Mouse (Mus musculus) T-helper 17 cell (primary cell): Measurements from ENCODE around the gene Snx11.
"Not testable (repeated sequence)": the region's sequence is repeated elsewhere in the genome, so short reads cannot be mapped to it uniquely, and the experiment has no call there.

Experiments
- in situ Hi-C, 2 experiments: fragments of 300-600 bp; cut with MboI, MseI; formaldehyde crosslinking; loops; 1 replicate in 1 of 2; 2 replicates in 1 of 2; pipeline ENCODE4 v1.15.1; 2025; ENCODE audit warnings: high pct_unique_total_duplicates in 2 of 2

Snx11 gene

DNA sequence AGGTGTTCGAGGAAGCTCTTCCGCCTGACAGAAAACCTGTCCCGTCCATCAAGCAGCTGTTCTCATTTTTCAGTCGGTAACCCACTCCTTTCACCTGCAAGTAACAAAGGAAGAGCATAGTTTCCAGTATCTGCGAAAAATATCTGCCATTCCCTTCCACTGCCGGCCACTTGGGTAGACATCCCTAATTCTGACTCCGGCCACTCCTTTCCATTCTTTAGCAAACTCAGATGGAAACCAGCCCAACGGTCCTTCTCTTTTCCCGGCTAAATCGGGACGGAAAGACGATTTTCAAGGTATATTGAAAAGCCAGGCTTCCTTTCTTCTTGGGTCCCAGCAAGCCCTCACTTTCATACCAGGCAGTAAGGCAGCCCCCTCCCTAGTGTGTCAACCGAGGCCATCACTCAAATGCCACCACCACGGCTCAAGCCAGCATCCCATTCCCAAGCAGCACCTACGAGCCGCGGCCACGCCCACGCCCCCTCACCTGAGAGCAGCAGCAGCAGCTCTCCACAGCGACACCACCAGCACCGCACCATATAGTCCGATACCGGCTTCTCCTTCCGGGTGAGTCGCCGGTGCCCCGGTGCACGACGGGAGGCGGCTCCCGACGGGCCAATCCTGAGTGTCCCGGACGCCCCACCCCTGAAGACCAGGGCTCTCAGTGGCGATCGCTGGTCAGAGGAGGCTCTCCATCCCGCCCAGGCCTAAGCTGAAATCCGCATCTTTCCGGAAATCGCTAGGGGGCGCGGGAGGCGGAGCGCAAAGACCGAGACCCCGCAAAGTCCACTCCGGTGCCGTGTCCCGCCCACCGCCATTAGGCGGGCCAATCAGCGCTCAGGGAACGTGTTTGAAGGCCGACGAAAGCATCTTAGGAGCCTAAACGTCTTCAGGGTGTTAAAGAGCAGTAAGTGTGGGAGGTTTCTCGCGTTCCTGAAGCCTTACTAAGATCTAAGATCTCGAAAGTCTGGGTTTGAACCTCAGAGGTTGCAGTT, at the start of gene Snx11:
Gene Snx11, minus strand, starts transcription at position 592 of the 995 bp plus-strand sequence.
- in situ Hi-C loops, result no loop called here

DNA sequence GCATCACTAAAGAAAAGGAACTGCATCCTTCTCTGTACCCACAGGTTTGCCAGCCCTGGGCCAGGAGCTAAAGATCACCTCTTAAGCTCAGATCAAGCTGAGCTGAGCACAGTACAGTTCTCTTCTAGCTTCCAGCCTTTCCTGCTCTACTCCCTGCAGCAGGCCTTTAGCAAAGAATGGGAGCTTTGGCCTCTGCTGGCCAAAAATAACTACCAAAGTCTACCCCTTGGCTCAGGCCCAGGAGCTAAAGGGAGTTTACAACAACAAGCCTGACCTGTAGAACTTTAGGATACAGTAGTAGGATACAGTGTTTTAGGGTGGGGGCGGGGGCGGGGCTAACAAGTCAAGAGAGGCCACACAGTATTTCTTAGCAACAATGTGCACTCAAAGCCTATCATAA, 49.1 kb upstream of the Snx11 start:
- in situ Hi-C loops, result loop anchor here in 1 of 2 experiments (25.0 kb wide), 1 partner anchor 1286 kb away; no protein-coding TSS in a partner anchor

DNA sequence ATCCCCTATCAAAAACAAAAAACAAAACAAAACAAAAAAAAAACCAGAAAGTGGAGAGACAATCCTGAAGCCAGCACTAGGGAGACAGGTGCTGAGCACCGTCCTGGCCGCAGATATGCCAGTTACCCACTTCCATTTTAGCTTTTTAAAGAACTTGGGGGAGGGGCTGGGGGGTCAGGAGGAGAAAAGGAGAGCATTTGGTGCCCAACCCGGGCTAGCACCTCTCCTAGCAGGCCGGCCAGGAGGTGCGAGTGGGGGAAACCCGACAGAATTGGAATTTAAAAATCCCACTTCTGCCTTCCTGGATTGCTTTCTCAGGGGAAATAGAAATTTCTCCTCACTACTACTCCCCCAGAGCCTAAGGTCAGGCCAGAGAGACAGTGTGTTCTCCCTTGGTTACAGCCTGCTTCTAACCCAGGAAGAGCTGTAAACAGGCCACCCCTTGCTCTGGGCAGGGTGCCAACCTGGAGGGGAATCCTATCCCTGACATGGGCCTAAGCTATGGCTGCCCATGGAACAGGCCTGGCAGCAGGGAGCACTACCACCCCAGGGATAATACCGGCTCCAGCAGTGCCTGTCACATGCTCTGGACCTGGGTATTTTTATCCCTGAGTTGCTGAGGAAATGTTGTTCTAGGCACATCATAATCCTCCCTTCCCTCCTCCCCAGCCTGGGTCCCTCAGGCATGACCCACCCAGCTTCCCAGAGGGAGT, 47.6 kb upstream of the Snx11 start:
- in situ Hi-C loops, result loop anchor here in 1 of 2 experiments (25.0 kb wide), 1 partner anchor 1287 kb away; no protein-coding TSS in a partner anchor

DNA sequence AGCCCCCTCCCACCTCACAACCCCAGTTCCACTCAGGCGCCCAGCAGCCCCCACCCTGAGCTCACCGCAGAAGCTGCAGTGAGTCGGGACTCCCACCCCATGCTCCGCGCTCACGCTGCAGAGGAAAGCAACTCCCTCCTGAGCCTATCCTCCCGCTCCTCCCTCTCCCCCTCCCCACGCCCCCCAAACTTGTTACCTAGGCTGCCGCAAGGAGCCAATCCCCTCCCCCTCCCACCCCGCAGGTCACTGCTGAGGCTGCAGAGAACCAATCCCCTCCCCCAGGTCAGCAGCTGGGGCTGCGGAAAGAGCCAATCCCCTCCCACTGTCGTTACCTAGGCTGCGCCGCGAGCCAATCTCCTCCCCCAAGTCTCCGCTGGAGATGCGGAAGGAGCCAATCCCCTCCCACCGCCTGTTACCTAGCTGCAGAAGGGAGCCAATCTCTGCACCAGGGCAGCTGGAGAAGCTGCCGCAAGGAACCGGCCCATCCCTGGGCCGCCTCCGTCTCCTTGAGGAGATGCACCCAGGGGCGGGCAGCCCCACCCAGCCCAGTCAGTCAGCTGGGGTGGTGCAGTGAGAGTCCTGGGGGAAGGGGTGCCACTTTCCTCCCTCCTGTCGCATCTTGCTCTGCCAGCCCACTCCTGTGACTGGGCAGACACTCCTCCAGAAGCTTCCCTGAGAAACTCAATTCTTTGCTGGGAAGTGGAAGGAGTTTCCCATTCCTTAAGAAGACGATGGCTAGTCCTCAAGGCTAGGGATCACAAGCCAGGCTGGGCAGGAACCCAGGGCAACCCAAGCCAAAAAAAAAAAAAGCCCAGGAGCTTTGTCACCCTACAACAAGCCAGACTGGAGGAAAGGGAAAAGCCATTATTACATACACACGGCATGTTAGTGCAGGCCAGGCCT, 46.8 kb upstream of the Snx11 start:
- in situ Hi-C loops, result no loop called here

DNA sequence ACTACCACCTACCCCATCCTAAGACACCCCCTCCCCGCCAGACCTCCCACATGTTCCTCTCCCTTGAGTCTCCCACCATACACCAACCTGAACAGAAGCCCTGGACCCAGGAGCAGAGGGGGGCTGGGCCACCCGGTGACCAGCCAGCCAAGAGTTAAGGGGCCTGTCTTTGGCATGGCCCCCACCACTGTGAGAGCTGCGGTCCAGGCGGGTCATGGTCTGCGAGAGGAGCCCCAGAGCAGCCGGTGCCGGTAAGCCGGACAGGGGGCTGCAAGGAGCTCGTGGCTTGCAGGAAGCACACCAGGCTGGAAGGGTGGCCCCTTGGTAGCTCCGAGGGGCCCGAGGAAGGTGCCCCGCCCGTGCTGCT, 46.1 kb upstream of the Snx11 start:
- in situ Hi-C loops, result no loop called here

DNA sequence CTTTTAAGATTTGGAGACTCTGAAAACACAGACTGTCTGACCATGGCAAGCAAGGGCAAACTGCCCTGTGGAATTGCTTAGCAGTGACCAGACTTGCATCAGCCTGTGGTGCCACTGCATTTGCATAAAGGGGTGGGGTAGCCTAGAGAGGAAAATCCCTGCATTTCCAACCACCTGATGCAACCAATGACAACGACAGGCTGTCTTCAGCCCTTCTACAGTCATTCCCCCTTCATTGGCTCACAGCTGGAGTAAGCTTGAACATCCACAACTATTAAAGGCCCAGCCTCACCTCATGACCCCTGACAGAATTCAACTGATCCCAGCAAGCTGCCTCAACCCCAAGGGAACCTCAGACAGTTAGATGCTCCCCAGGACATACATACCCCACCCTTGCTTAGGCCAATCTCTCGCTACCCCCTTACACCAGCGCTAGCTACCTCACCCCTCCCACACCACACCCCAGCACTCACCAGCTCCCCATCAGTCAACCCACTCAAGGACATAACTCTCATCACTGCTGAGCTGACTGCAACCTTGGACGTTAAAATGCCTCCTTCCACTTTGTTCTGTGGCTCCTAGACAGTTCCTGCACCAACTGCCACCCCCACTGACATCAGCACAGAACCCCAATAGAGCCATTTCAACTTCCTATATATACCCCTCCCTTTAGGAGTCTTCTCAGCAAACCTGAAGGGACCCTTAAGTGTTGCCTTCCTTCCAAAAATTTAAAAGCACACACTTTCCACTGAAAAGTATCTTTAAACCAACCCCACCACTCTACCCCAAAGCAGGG, 45.5 kb upstream of the Snx11 start:
- in situ Hi-C loops, result no loop called here

DNA sequence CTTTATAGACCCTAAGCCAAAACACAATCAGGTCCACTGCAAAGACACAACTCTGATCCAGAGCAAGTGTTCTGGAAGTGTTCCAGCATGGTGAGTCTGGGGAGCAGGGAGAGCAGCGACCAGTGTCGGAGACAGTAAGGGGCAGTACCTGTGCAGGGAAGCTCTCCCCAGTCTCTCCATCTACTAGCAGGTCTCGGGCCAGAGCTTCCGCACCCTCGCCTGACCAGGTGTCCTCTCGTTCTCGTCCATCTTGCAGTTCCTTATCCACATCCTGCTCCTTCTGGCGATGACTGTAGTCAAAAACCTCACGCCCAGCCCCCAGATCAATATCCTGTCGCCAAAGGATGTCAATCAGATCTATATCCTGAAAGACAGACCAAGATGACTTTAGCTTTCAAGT, 44.6 kb upstream of the Snx11 start:
- in situ Hi-C loops, result no loop called here

DNA sequence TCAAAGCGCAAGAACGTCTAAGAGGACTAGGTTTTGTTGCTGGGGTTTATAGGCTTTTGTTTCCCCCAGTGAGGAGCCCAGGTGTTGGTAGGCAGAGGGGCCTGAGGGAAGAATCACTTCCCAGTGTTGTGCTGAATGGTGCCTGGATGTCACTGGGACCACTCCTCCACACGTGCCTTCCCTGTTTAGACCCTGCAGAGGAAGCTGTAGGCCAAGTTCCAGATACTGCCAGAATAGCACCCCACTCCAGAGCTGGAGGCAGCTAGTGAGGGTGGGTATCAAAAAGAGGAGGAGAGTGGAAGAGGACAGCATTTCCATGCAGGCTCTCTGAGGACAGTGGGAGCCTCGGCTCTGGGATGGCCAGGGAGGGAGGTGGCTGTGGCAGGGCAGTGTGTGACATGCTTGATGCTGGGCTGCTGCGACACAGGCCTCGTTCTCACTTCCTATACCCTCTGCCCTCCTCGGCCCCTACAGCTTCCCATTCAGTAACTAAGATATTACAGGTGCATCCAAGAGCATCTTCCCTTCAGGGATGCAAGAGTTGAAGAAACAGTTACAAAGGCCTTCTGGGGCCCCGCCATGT, 40.9 kb upstream of the Snx11 start:
- in situ Hi-C loops, result no loop called here

DNA sequence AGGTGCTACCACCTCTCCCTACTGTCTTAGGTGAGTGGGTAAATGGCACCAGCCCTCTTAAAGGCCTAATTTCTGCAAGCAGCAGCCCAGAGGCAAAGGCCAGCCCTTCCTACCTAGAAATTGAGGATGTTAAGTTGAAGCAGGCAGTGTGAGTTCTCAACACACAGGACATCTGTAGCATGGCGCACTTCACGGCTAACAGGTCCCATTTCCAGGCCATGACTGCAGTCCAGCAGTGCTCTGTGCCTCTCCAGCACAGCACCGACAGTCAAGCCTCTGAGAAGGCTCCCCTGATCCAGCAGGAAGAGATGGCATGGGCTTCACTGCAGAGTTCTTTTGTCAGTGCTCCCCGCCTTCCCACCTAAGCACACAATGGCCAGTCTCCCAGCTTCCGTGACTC, 39.6 kb upstream of the Snx11 start:
- in situ Hi-C loops, result no loop called here

DNA sequence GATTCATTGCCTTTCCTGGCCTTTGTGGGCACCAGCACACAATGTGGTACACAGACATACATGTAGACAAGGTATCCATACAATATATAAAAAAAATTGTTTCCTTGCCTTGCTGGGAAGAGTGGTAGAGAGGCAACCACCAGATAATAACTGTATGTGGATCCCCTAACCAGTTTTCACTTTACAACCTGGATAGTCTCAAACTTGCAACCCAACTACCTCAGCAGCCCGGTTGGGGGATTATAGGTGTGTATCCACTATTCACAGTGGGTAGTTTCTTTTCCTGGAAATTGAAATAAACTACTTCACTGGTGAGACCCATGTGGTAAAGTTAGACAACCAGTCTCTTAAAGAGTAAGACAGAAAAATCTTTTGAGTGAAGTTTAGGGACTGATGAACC, 39.1 kb upstream of the Snx11 start:
- in situ Hi-C loops, result no loop called here

DNA sequence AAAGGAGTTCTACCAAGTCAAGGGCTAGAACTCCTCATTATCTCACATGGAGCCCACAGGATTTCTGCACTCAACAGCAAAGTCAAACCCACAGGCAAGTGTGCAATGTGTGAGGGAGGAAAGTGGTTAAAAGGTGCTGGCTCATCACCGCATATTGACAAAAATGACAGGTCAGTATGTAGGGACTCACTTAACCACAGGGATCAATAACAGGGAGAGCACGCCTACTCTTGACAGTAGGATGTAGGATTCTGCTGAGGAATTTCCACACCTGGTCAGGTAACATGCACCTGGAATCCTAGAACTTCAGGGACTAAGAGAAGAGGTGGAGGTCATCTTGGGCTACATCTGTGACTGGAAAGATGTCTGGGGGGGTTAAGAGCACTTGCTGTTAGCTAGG, 38.5 kb upstream of the Snx11 start:
- in situ Hi-C loops, result no loop called here

DNA sequence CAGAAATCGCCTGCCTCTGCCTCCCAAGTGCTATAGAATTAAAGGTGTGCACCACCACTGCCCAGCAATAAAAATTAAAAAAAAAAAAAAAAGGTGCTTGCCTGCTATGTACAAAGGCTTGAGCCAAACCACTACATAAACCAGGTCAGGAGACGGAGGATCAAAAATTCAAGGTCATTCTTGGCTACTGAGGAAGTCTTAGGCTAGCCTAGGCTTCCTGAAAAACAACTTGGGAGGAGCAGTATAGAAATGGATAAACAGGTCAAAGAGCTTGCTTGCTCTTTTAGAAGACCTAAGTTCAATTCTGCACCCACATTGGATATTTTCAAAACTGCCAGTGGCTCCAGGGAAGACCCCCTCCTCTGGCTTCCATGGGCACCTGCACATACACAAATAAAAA, 37.1 kb upstream of the Snx11 start:
- in situ Hi-C loops, result no loop called here

DNA sequence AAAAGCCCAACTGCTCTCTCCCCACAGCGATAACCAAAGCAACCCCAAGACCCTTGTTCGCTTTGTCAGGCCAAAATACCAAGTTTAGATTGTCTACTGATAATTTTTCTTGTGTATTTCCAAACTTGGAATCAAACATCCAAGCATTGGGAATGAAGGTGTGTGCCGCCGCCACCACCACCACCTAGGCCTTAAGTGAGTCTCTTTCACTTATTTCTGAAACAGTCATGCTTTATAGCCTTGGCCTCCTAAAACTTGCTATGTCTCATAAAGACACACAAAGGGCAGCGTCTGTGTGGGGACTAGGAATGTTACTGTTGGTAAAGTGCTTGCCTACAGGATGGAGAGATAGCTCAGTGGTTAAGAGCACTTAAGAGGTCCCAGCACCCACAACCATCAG, 36.6 kb upstream of the Snx11 start:
- in situ Hi-C loops, result no loop called here

DNA sequence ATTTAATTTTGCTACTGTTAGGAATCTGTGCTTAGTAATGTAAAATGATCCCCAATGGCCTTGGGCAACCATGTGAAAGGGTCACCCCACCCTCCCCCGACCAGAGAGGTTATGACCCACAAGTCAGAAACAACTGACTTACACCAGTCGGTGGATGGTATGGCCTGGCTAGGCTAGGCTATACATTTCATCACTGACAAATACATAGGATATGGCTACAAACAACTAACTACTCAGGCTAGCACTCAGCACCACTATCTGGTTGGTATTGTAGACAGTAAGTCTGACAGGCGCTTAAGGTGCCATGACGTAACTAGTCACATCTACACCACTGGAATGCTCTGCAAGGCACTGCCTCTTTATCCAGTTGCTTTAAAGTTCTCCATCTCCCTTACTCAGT, 36.1 kb upstream of the Snx11 start:
- in situ Hi-C loops, result no loop called here

DNA sequence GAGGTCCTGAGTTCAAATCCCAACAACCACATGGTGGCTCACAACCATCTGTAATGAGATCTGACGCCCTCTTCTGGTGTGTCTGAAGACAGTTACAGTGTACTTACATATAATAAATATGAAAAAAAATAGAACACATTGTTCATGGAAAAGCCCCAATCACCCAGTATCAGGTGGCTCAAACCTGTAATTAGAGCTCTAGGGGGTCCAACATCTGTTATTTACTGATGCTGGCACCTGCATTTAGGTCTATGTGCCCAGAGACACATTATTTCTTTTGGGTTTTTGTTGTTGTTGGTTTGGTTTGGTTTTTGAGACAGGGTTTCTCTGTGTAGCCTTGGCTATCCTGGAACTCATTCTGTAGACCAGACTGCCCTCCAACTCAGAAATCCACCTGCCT, 33.8 kb upstream of the Snx11 start:
- in situ Hi-C loops, result not testable (repeated sequence)

DNA sequence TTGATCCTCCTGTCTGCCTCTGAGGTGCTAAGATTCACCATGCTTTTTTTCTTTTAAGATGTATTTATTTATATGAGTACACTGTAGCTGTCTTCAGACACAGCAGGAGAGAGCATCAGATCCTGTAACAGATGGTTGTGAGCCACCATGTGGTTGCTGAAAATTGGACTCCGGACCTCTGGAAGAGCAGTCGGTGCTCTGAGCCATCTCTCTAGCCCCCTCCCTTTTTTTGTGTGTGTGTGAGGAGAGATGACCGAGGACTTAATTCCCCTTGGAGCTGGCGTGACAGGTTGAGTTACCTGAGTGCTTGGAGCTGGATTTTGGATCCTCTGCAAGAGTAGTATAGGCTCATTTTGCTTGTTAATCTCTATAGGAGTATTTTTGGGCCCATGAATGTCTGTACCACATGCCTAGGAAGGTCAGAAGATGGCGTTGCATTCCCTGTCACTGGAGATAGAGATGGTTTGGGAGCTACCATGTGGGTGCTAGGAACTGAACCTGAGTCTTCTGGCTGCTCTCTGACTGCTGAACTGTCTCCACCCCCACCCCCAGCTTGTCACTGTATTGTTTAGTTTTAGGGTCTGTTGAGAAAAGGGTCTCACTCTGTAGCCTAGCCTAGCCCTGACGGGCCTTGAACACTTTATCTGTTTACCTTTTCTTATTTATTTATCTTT, 32.3 kb upstream of the Snx11 start:
- in situ Hi-C loops, result no loop called here

DNA sequence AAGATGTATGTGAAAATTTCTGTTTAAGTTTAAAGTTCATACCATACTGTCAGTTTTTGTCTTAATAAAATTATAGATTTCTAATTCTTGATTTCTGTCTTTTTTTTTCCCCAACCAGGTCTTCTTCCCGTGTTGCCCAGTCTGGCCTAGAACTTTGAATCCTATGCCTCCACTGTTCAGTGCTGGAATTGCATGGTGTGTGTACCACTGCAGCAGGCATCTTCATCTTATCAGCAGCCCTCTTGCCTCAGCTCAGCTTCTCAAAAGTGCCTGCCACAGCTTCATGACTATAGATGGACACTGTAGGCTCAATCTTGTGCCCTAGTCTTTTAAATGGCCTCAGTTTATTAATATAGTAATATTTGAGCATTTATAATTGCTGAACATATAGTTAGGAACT, 30.7 kb upstream of the Snx11 start:
- in situ Hi-C loops, result no loop called here

DNA sequence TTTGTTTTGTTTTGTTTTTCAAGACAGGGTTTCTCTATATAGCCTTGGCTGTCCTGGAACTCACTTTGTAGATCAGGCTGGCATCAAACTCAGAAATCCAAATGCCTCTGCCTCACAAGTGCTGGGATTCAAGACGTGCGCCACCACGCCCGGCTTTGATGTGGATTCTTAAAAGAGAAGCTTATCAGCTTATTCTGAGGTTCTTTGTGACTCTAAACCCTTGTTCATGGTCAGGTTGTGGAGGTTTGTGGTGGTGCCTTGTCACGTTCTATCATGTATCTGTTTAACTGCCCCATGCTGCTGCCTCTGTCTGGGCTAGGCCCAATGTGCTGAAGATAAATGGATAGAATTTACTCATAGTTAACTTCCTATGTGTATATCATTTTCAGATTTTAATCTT, 28.2 kb upstream of the Snx11 start:
- in situ Hi-C loops, result no loop called here

DNA sequence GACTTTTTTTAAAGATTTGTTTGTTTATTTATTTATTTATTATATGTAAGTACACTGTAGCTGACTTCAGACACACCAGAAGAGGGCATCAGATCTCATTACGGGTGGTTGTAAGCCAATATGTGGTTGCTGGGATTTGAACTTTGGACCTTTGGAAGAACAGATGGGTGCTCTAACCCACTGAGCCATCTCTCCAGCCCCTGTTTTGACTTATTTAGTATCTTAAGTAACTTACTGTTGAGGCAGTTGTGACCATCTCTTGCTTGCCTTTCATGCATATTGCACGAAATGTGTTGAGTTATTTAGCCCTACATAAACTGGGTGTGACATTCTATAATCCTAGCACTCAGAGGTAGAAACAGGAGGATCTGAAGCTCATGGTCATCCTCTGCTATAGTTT, 22.2 kb upstream of the Snx11 start:
- in situ Hi-C loops, result loop anchor here in 1 of 2 experiments (10.0 kb wide), 1 partner anchor 1715 kb away; no protein-coding TSS in a partner anchor

DNA sequence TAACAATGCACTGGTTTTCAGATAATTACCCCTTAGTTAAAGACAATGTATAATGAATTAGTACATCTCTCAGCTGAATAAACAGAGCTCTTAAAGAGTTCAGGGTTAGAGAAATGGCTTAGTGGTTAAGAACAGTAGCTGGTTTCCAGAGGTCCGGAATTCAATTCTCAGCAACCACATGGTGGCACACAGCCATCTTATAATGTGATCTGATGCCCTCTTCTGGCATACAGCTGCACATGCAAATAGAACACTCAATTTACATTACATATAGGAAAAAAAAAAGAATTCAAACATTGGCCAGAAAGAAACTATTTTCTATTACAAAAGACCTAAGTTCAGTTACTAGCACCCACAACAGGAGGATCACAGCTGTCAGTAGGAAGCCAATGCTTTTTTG, 19.2 kb upstream of the Snx11 start:
- in situ Hi-C loops, result loop anchor here in 1 of 2 experiments (10.0 kb wide), 1 partner anchor 1712 kb away; no protein-coding TSS in a partner anchor
